Mouse (Mus musculus): ENCODE data around the gene Ostf1. TPM values are rescaled to one million over a fixed set of nuclear protein-coding genes. Genes with fewer than 3 reads are reported as not detected.
A peak's percentile ranks its signal among the peaks of the same experiment; 100 is the strongest.

Ostf1 gene
- polyA plus RNA-seq (2014; fragmentation: Nextera tagmentation; extraction: Ambion mirVana), result 40.9 and 49.8 TPM in 2 replicates

GRCm38 (mm10) chr19:18631644-18632219, at the start of gene Ostf1, which contains the start of gene Nmrk1:
Gene Ostf1, minus strand, starts transcription at chr19:18631823.
Gene Nmrk1, plus strand, starts transcription at chr19:18631950.
- no peaks in the 10 kb centered on the region; the same call in 1 of the 2 replicates for H3K36me3 ChIP-seq (replicated peaks; ENCODE audit: control insufficient read depth, insufficient read depth, low read depth, low read length)
- H3K4me1 ChIP-seq (ENCODE audit: control insufficient read depth, insufficient read depth, low read length), result no peaks in the 10 kb centered on the region
- DNase-seq (ENCODE audit: low spot score) (peak; percentile 96), ATAC-seq (replicated peaks; ENCODE audit: insufficient number of reproducible peaks, low FRiP score, low TSS enrichment, low read depth) (peak; percentile 97)
- H3K9ac ChIP-seq (replicated peaks; ENCODE audit: low read length), result peak within 1 kb of the TSS; percentile 73
- H3K4me2 ChIP-seq (ENCODE audit: low read depth, low read length), result peak within 1 kb of the TSS; percentile 92
- H3K27ac ChIP-seq (replicated peaks; ENCODE audit: low read depth, low read length), result peak within 1 kb of the TSS; percentile 65
- peak within 1 kb of the TSS; percentile 74 for H3K4me3 ChIP-seq (ENCODE audit: low read depth, low read length)
- 1% methylated on average over 51 of the region's 51 CpGs for WGBS
- no peaks in the 10 kb centered on the region for H3K27me3 ChIP-seq (ENCODE audit: control insufficient read depth, insufficient read depth, low read length)
- no peaks in the 10 kb centered on the region for H3K9me3 ChIP-seq (replicated peaks; ENCODE audit: control insufficient read depth, low read length)

GRCm38 (mm10) chr19:18673116-18673515, 41.5 kb upstream of the Ostf1 start:
- no peak for ATAC-seq (replicated peaks; ENCODE audit: insufficient number of reproducible peaks, low FRiP score, low TSS enrichment, low read depth)
- no peak for DNase-seq (ENCODE audit: low spot score)
- H3K27ac ChIP-seq (replicated peaks; ENCODE audit: low read depth, low read length), result no peak overlapping the region
- H3K36me3 ChIP-seq (replicated peaks; ENCODE audit: control insufficient read depth, insufficient read depth, low read depth, low read length), result no peaks in the 10 kb centered on the region
- H3K4me1 ChIP-seq (ENCODE audit: control insufficient read depth, insufficient read depth, low read length), result no peaks in the 10 kb centered on the region
- H3K9ac ChIP-seq (replicated peaks; ENCODE audit: low read length), result no peak overlapping the region
- no peak overlapping the region; the same call in 1 of the 2 replicates for H3K4me3 ChIP-seq (ENCODE audit: low read depth, low read length)
- 20% methylated on average over 4 of the region's 4 CpGs for WGBS
- H3K27me3 ChIP-seq (ENCODE audit: control insufficient read depth, insufficient read depth, low read length), result no peaks in the 10 kb centered on the region
- H3K9me3 ChIP-seq (replicated peaks; ENCODE audit: control insufficient read depth, low read length), result no peaks in the 10 kb centered on the region
- peak overlapping the region; percentile 23; the same call in 1 of the 2 replicates for H3K4me2 ChIP-seq (ENCODE audit: low read depth, low read length)

GRCm38 (mm10) chr19:18672498-18672897, 40.9 kb upstream of the Ostf1 start:
- 73% methylated on average over 3 of the region's 3 CpGs for WGBS
- ATAC-seq (replicated peaks; ENCODE audit: insufficient number of reproducible peaks, low FRiP score, low TSS enrichment, low read depth), result no peak

GRCm38 (mm10) chr19:18671056-18671741, 39.6 kb upstream of the Ostf1 start:
- Histone ChIP-seq H3K4me2 (ENCODE audit: low read depth, low read length) (peak overlapping the region; percentile 72), H3K27ac (replicated peaks; ENCODE audit: low read depth, low read length) (peak overlapping the region; percentile 62; the same call in 1 of the 2 replicates), H3K36me3 (replicated peaks; ENCODE audit: control insufficient read depth, insufficient read depth, low read depth, low read length) (no peaks in the 10 kb centered on the region), H3K4me1 (ENCODE audit: control insufficient read depth, insufficient read depth, low read length) (no peaks in the 10 kb centered on the region), H3K9ac (replicated peaks; ENCODE audit: low read length) (peak overlapping the region; percentile 84), H3K27me3 (ENCODE audit: control insufficient read depth, insufficient read depth, low read length) (no peaks in the 10 kb centered on the region), H3K9me3 (replicated peaks; ENCODE audit: control insufficient read depth, low read length) (no peaks in the 10 kb centered on the region), H3K4me3 (ENCODE audit: low read depth, low read length) (peak overlapping the region; percentile 81)
- DNase-seq (ENCODE audit: low spot score) (peak; percentile 54), ATAC-seq (replicated peaks; ENCODE audit: insufficient number of reproducible peaks, low FRiP score, low TSS enrichment, low read depth) (peak; percentile 67)
- 0% methylated on average over 55 of the region's 64 CpGs for WGBS

More at GRCm38 (mm10) chr19:18672498-18672897, 40.9 kb upstream of the Ostf1 start:
- H3K4me1 ChIP-seq (ENCODE audit: control insufficient read depth, insufficient read depth, low read length), result no peaks in the 10 kb centered on the region
- no peaks in the 10 kb centered on the region for H3K27me3 ChIP-seq (ENCODE audit: control insufficient read depth, insufficient read depth, low read length)
- H3K9me3 ChIP-seq (replicated peaks; ENCODE audit: control insufficient read depth, low read length), result no peaks in the 10 kb centered on the region
- peak overlapping the region; percentile 8; the same call in 1 of the 2 replicates for H3K4me3 ChIP-seq (ENCODE audit: low read depth, low read length)
- no peak for DNase-seq (ENCODE audit: low spot score)
- no peak overlapping the region for H3K9ac ChIP-seq (replicated peaks; ENCODE audit: low read length)
- peak overlapping the region; percentile 21 for H3K4me2 ChIP-seq (ENCODE audit: low read depth, low read length)
- H3K27ac ChIP-seq (replicated peaks; ENCODE audit: low read depth, low read length), result no peak overlapping the region
- H3K36me3 ChIP-seq (replicated peaks; ENCODE audit: control insufficient read depth, insufficient read depth, low read depth, low read length), result no peaks in the 10 kb centered on the region

- Histone ChIP-seq H3K27me3 (ENCODE audit: control insufficient read depth, insufficient read depth, low read length) (no peaks in the 10 kb centered on the region), H3K9me3 (replicated peaks; ENCODE audit: control insufficient read depth, low read length) (no peaks in the 10 kb centered on the region), H3K4me1 (ENCODE audit: control insufficient read depth, insufficient read depth, low read length) (no peaks in the 10 kb centered on the region), H3K9ac (replicated peaks; ENCODE audit: low read length) (peak within 1 kb of the TSS; percentile 84), H3K27ac (replicated peaks; ENCODE audit: low read depth, low read length) (peak within 1 kb of the TSS; percentile 62; the same call in 1 of the 2 replicates), H3K4me2 (ENCODE audit: low read depth, low read length) (peak within 1 kb of the TSS; percentile 72), H3K4me3 (ENCODE audit: low read depth, low read length) (peak within 1 kb of the TSS; percentile 81), H3K36me3 (replicated peaks; ENCODE audit: control insufficient read depth, insufficient read depth, low read depth, low read length) (no peaks in the 10 kb centered on the region)
- DNase-seq (ENCODE audit: low spot score) (peak; percentile 99), ATAC-seq (replicated peaks; ENCODE audit: insufficient number of reproducible peaks, low FRiP score, low TSS enrichment, low read depth) (peak; percentile 97)
- under 1% methylated on average over 50 of the region's 58 CpGs for WGBS
Measured at GRCm38 (mm10) chr19:18670608-18671007, 39.0 kb upstream of the Ostf1 start, which contains the start of gene Carnmt1. Gene Carnmt1, plus strand, starts transcription at chr19:18670764.

GRCm38 (mm10) chr19:18669551-18669950, 37.9 kb upstream of the Ostf1 start:
- no peaks in the 10 kb centered on the region for H3K4me1 ChIP-seq (ENCODE audit: control insufficient read depth, insufficient read depth, low read length)
- H3K36me3 ChIP-seq (replicated peaks; ENCODE audit: control insufficient read depth, insufficient read depth, low read depth, low read length), result no peaks in the 10 kb centered on the region
- ATAC-seq (replicated peaks; ENCODE audit: insufficient number of reproducible peaks, low FRiP score, low TSS enrichment, low read depth) (no peak), DNase-seq (ENCODE audit: low spot score) (no peak)
- WGBS, result 91% methylated on average over 7 of the region's 7 CpGs
- H3K27ac ChIP-seq (replicated peaks; ENCODE audit: low read depth, low read length), result no peak overlapping the region
- no peak overlapping the region for H3K4me2 ChIP-seq (ENCODE audit: low read depth, low read length)
- no peaks in the 10 kb centered on the region for H3K27me3 ChIP-seq (ENCODE audit: control insufficient read depth, insufficient read depth, low read length)
- H3K9me3 ChIP-seq (replicated peaks; ENCODE audit: control insufficient read depth, low read length), result no peaks in the 10 kb centered on the region
- H3K4me3 ChIP-seq (ENCODE audit: low read depth, low read length), result no peak overlapping the region
- no peak overlapping the region for H3K9ac ChIP-seq (replicated peaks; ENCODE audit: low read length)

GRCm38 (mm10) chr19:18666966-18667365, 35.3 kb upstream of the Ostf1 start:
- no peak overlapping the region for H3K9ac ChIP-seq (replicated peaks; ENCODE audit: low read length)
- ATAC-seq (replicated peaks; ENCODE audit: insufficient number of reproducible peaks, low FRiP score, low TSS enrichment, low read depth), result no peak
- no peak overlapping the region for H3K4me3 ChIP-seq (ENCODE audit: low read depth, low read length)
- no peaks in the 10 kb centered on the region for H3K4me1 ChIP-seq (ENCODE audit: control insufficient read depth, insufficient read depth, low read length)
- no peaks in the 10 kb centered on the region for H3K9me3 ChIP-seq (replicated peaks; ENCODE audit: control insufficient read depth, low read length)
- no peaks in the 10 kb centered on the region for H3K27me3 ChIP-seq (ENCODE audit: control insufficient read depth, insufficient read depth, low read length)
- WGBS, result 69% methylated on average over 7 of the region's 7 CpGs
- no peak overlapping the region for H3K4me2 ChIP-seq (ENCODE audit: low read depth, low read length)
- DNase-seq (ENCODE audit: low spot score), result no peak
- H3K36me3 ChIP-seq (replicated peaks; ENCODE audit: control insufficient read depth, insufficient read depth, low read depth, low read length), result no peaks in the 10 kb centered on the region
- no peak overlapping the region for H3K27ac ChIP-seq (replicated peaks; ENCODE audit: low read depth, low read length)

- Histone ChIP-seq H3K27me3 (ENCODE audit: control insufficient read depth, insufficient read depth, low read length) (no peaks in the 10 kb centered on the region), H3K27ac (replicated peaks; ENCODE audit: low read depth, low read length) (no peak overlapping the region), H3K36me3 (replicated peaks; ENCODE audit: control insufficient read depth, insufficient read depth, low read depth, low read length) (no peaks in the 10 kb centered on the region), H3K9me3 (replicated peaks; ENCODE audit: control insufficient read depth, low read length) (no peaks in the 10 kb centered on the region), H3K4me1 (ENCODE audit: control insufficient read depth, insufficient read depth, low read length) (no peaks in the 10 kb centered on the region), H3K4me3 (ENCODE audit: low read depth, low read length) (no peak overlapping the region), H3K4me2 (ENCODE audit: low read depth, low read length) (no peak overlapping the region), H3K9ac (replicated peaks; ENCODE audit: low read length) (no peak overlapping the region)
- 68% methylated on average over 2 of the region's 2 CpGs for WGBS
- DNase-seq (ENCODE audit: low spot score), result no peak
- ATAC-seq (replicated peaks; ENCODE audit: insufficient number of reproducible peaks, low FRiP score, low TSS enrichment, low read depth), result no peak
Measured at GRCm38 (mm10) chr19:18663904-18664303, 32.3 kb upstream of the Ostf1 start.

All from embryonic facial prominence, embryonic 11.5 days (tissue).